Mouse (Mus musculus) erythroblast, embryonic 14.5 days (primary cell): ENCODE results near the gene Ttc29.

ENCODE experiments used
- GATA1 ChIP-seq: IDR thresholded peaks from 2 replicates; pipeline ENCODE4 v1.6.1; 2012; ENCODE audit warnings: low read length, inconsistent platforms, mixed read lengths
- TAL1 ChIP-seq: IDR thresholded peaks from 3 replicates; pipeline ENCODE4 v1.6.1; 2012; ENCODE audit warnings: low read length, inconsistent platforms, mixed read lengths

GRCm38 (mm10) chr8:78340689-78341529 lies 127.8 kb downstream of the Ttc29 start:
- TF ChIP-seq GATA1 = no peak
- TF ChIP-seq TAL1 = no peak
